Mouse (Mus musculus) E14TG2a.4 (cell line): ENCODE data around the gene Itgb5.

Experiments
- H3K27me3 ChIP-seq: 2 replicates; pipeline ENCODE4 v1.6.1; 2014; ENCODE audit warnings: low read length, control low read depth; ENCODE audit not compliant: insufficient read depth
- H3K36me3 ChIP-seq: 2 replicates; pipeline ENCODE4 v1.6.1; 2014; ENCODE audit warnings: low read length, control low read depth; ENCODE audit not compliant: insufficient read depth
- H3K4me1 ChIP-seq: replicated peaks from 2 replicates; pipeline ENCODE4 v1.6.1; 2014; ENCODE audit warnings: low read depth, low read length, control low read depth
- H3K4me3 ChIP-seq: replicated peaks from 2 replicates; pipeline ENCODE4 v1.5.1; 2014; ENCODE audit warnings: mild to moderate bottlenecking, low read length
- H3K9me3 ChIP-seq: 2 replicates; pipeline ENCODE4 v1.6.1; 2014; ENCODE audit warnings: low read length, control low read depth
- CTCF ChIP-seq: conservative IDR thresholded peaks from 2 replicates; pipeline ENCODE4 v1.5.1; 2014; ENCODE audit warnings: low read length
- NANOG ChIP-seq: IDR thresholded peaks from 2 replicates; pipeline ENCODE4 v1.6.1; 2014; ENCODE audit warnings: borderline replicate concordance, low read length, mixed read lengths
- POU5F1 ChIP-seq: IDR thresholded peaks from 2 replicates; pipeline ENCODE4 v1.6.1; 2014; ENCODE audit warnings: low read length, borderline replicate concordance

The Itgb5 gene

GRCm38 (mm10) chr16:33828496-33828895 is 969 bp upstream of the Itgb5 start:
- Histone ChIP-seq H3K9me3 (peaks cover 24% of the 10 kb centered on the region), H3K4me3 (no peak overlapping the region), H3K27me3 (peaks cover 28% of the 10 kb centered on the region), H3K4me1 (peaks cover 18% of the 10 kb centered on the region), H3K36me3 (no peaks in the 10 kb centered on the region)
- TF ChIP-seq POU5F1 (no peak), NANOG (no peak), CTCF (no peak)

GRCm38 (mm10) chr16:33829842-33830511 is 512 bp downstream of the Itgb5 start:
- H3K36me3 ChIP-seq, result no peaks in the 10 kb centered on the region
- H3K9me3 ChIP-seq, result peaks cover 24% of the 10 kb centered on the region
- peaks cover 33% of the 10 kb centered on the region for H3K4me1 ChIP-seq
- peak overlapping the region; percentile 93 for H3K4me3 ChIP-seq
- peaks cover 28% of the 10 kb centered on the region for H3K27me3 ChIP-seq
- no peak for TF ChIP-seq POU5F1
- no peak for TF ChIP-seq NANOG
- no peak for TF ChIP-seq CTCF

DNA sequence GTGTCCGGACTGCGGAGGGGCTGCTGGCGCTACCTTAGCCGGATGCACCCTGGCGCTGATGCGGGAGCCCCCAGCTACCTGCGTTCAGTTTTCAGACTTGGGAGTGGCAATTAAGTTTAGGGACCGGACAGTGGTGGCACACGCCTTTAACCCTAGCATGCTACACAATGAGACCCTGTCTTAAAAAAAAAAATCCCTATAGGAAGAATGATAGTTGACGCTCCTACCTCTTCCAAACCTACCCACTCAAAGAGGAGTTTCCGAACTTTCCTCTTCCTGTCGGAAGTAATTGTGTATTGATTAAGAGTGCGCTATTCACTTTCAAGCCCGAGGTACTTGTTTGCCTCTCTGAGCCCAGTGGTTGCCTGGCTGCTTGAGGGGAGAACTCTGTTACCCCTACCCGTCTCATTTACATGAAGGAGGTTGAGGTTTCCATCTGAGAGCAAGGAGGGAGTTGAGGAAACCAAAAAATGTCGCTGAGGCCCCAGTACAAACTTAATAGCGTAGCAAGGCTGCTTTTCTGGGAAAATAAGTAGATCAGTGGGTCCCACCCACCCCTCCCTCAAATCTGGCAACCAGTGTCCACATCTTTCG is 1.1 kb downstream of the Itgb5 start:
- Histone ChIP-seq H3K36me3 (no peaks in the 10 kb centered on the region), H3K27me3 (peaks cover 28% of the 10 kb centered on the region), H3K4me1 (peaks cover 35% of the 10 kb centered on the region), H3K9me3 (peaks cover 24% of the 10 kb centered on the region), H3K4me3 (peak overlapping the region; percentile 93)
- TF ChIP-seq CTCF, result no peak
- TF ChIP-seq NANOG, result no peak
- TF ChIP-seq POU5F1, result no peak

DNA sequence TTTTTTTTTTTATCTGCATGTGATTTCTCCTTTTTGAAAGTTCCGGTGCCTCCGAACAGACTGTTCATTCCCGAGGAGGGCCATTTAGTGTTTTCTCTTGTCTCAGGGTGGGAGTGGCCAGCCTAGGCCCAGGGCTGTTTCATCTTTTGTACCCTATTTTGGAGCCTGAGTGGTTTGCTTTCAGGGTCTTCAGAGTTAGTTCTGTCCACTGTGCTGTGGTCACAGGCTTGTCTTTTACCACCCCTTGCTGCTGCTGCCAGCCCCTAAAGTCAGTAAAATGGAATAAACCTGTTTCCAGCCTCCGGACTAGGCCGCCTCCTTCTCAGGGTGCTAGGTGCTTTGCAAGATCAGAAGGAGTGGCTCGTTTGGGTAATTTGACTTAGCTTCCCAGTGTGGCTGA is 2.6 kb downstream of the Itgb5 start:
- peaks cover 24% of the 10 kb centered on the region for H3K9me3 ChIP-seq
- no peaks in the 10 kb centered on the region for H3K36me3 ChIP-seq
- H3K4me3 ChIP-seq, result no peak overlapping the region
- peaks cover 41% of the 10 kb centered on the region for H3K4me1 ChIP-seq
- peaks cover 25% of the 10 kb centered on the region for H3K27me3 ChIP-seq
- TF ChIP-seq POU5F1 (no peak), CTCF (no peak), NANOG (no peak)

DNA sequence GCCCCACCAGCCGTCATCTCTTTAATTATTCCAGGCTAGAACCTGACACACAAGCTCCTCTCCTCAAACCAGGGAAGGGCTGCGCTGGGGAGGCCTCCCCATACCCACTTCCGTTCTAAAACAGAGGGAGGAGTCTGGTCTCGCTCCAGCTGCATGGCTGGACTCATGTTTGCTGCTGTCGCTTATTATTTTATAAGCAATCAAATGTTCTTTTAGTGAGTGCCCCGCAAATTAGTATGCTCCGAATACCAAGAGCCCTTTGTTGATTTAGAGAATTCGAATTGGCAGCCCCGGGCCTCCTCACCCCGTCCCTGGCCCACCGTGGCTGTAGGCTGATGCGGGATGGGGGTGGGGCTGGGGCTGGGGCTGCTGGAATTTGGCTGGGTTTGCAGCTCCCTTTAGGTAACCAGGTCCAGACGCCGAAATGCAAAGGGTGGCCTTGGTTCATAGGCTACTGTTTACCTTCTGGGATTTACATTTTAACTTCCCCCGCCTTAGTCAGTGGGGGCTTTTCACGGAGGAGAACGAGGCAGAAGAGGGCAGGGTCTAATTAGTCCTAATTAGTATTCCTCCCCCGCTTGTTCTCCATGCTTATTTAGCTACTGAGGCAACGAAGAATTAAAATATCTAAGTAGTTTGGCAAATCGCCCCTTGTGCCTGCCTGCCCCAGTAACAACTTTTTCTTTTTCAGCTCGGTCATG is 3.4 kb downstream of the Itgb5 start:
- peaks cover 24% of the 10 kb centered on the region for H3K9me3 ChIP-seq
- no peak for TF ChIP-seq POU5F1
- TF ChIP-seq NANOG, result no peak
- TF ChIP-seq CTCF, result no peak
- 0 out of 2 replicates have a peak overlapping the region, but pooled peaks have one; percentile 17 for H3K4me3 ChIP-seq
- H3K27me3 ChIP-seq, result peaks cover 19% of the 10 kb centered on the region
- peaks cover 50% of the 10 kb centered on the region for H3K4me1 ChIP-seq
- no peaks in the 10 kb centered on the region for H3K36me3 ChIP-seq

GRCm38 (mm10) chr16:33833429-33833753 is 3.9 kb downstream of the Itgb5 start:
- Histone ChIP-seq H3K9me3 (peaks cover 24% of the 10 kb centered on the region), H3K27me3 (peaks cover 14% of the 10 kb centered on the region), H3K36me3 (no peaks in the 10 kb centered on the region), H3K4me3 (peak overlapping the region; percentile 50; the same call in 1 of the 2 replicates), H3K4me1 (peaks cover 51% of the 10 kb centered on the region)
- no peak for TF ChIP-seq NANOG
- TF ChIP-seq POU5F1, result no peak
- TF ChIP-seq CTCF, result no peak

GRCm38 (mm10) chr16:33833781-33834482 is 4.5 kb downstream of the Itgb5 start:
- H3K4me1 ChIP-seq, result peaks cover 47% of the 10 kb centered on the region
- H3K36me3 ChIP-seq, result no peaks in the 10 kb centered on the region
- peak overlapping the region; percentile 50 for H3K4me3 ChIP-seq
- peaks cover 24% of the 10 kb centered on the region for H3K9me3 ChIP-seq
- TF ChIP-seq CTCF, result no peak
- no peak for TF ChIP-seq NANOG
- no peak for TF ChIP-seq POU5F1
- H3K27me3 ChIP-seq, result peaks cover 9% of the 10 kb centered on the region

DNA sequence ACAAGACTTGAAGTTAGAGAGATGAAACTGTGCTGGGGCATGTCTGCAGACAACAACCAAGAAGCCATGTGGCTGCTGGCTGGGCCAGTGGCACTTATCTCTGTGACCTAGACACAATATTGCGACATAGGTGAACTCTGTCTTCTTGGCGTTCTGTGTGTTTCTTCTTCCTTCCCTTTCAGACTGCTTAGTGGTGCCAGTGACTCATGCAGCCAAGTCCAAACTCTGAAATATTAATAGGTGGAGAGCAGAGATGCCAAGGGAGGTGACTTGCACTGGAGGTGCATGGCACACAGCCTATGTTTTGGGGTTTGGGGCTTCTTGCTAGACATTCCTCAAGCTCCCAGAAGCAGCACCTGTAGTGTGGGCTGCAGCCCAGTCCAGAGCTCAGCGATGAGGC is 7.2 kb downstream of the Itgb5 start:
- no peak overlapping the region for H3K4me3 ChIP-seq
- H3K4me1 ChIP-seq, result peaks cover 58% of the 10 kb centered on the region
- peaks cover 11% of the 10 kb centered on the region for H3K9me3 ChIP-seq
- TF ChIP-seq NANOG, result no peak
- TF ChIP-seq CTCF, result no peak
- no peak for TF ChIP-seq POU5F1
- no peaks in the 10 kb centered on the region for H3K27me3 ChIP-seq
- no peaks in the 10 kb centered on the region for H3K36me3 ChIP-seq
